11 mouse cellular contexts compared by ENCODE assay signal in genomic region chr6:142514912-142515311, GRCm38 (mm10). TPM values are rescaled to one million over a fixed set of nuclear protein-coding genes. Genes with fewer than 3 reads are reported as not detected.
A peak's percentile ranks its signal among the peaks of the same experiment; 100 is the strongest.
DNase-seq lines count a peak whose midpoint lies in the region; ATAC-seq and TF ChIP-seq lines count a peak whose summit lies in the region.
"Had no signal": no experiment of that assay in that cellular context is flagged by ENCODE, and none has a peak within 500 bp of the region (broad histone marks: within the 10 kb centered on the region; RNA-seq: fewer than 3 reads in every experiment).

No protein-coding gene starts in this region.

- no peak for ATAC-seq in forebrain, postnatal 0 days

- 3% methylated on average over 10 of the region's 10 CpGs for WGBS in forebrain, postnatal 0 days

- no peak overlapping the region for H3K9ac ChIP-seq in forebrain, postnatal 0 days
- H3K9ac ChIP-seq: stomach, embryonic 15.5 days had no signal

- H3K27me3 ChIP-seq in forebrain, postnatal 0 days (ENCODE audit: insufficient read depth, low read length), result 0 out of 2 replicates have a peak, but pooled peaks cover 5% of the 10 kb centered on the region
- H3K27me3 ChIP-seq: stomach, embryonic 15.5 days had no signal

- no peak overlapping the region for H3K4me3 ChIP-seq in forebrain, postnatal 0 days (ENCODE audit: low read depth, low read length)
- H3K4me3 ChIP-seq: stomach, embryonic 15.5 days had no signal

- intact Hi-C loops in gastrocnemius, postnatal 36 days (cut with DNase I), result loop anchor here (5.0 kb wide), 1 partner anchor 38 kb away; no protein-coding TSS in a partner anchor

- H3K27ac ChIP-seq in forebrain, postnatal 0 days (ENCODE audit: low read depth, low read length), result no peak overlapping the region
- H3K27ac ChIP-seq: stomach, embryonic 15.5 days had no signal

- H3K36me3 ChIP-seq in forebrain, postnatal 0 days (ENCODE audit: insufficient read depth), result no peaks in the 10 kb centered on the region
- H3K36me3 ChIP-seq: stomach, embryonic 15.5 days had no signal

- H3K9me3 ChIP-seq in forebrain, postnatal 0 days (ENCODE audit: low read length), result no peaks in the 10 kb centered on the region
- H3K9me3 ChIP-seq: stomach, embryonic 15.5 days had no signal

- TF ChIP-seq CTCF in forebrain, postnatal 0 days (IDR thresholded peaks at IDR 0.05; ENCODE audit: low read depth), result peak; percentile 55

- no peaks in the 10 kb centered on the region for H3K4me1 ChIP-seq in forebrain, postnatal 0 days (ENCODE audit: insufficient read depth)
- H3K4me1 ChIP-seq: stomach, embryonic 15.5 days had no signal

- DNase-seq in gastrocnemius, postnatal 10 days, result peak; percentile 50
- DNase-seq in gastrocnemius, postnatal 36 days, result no peak
- peak; percentile 84 for DNase-seq in testis, postnatal 10 days (ENCODE audit: low spot score)
- DNase-seq in testis, postnatal 14 days (ENCODE audit: low spot score), result no peak
- DNase-seq in forebrain, postnatal 0 days, result peak; percentile 49
- DNase-seq in left cerebral cortex, adult 9 months (ENCODE audit: low spot score in 2 of 2), result peak; percentile 38 to 75
- DNase-seq in right cerebral cortex, adult 2 months (ENCODE audit: low spot score in 2 of 2), result peak; percentile 74 to 82
- no peak for DNase-seq in heart, adult 8-10 months (ENCODE audit: low spot score)

- H3K4me2 ChIP-seq in forebrain, postnatal 0 days (ENCODE audit: low read depth), result no peak overlapping the region
- H3K4me2 ChIP-seq: stomach, embryonic 15.5 days had no signal

RNA-seq across cellular contexts. Expression of gene Ldhb, which starts 7.2 kb away (rescaled TPM):
- 10 to 100 TPM; 90.6 to 93.5 TPM for total RNA-seq in gastrocnemius, postnatal 10 days (2021)
- total RNA-seq in gastrocnemius, postnatal 36 days (2021), result 100 to 1,000 TPM; 236 to 395 TPM
- total RNA-seq in forebrain, postnatal 0 days (2014; rRNA removed), result 158 and 164 TPM in 2 replicates
- 426 and 454 TPM in 2 replicates for polyA plus RNA-seq in forebrain, postnatal 0 days (2015; fragmentation: Nextera tagmentation; extraction: Ambion mirVana)
- 1,000 to 10,000 TPM; 3,276 to 3,540 (median 3,455) TPM for total RNA-seq in heart, adult 8-10 months (2022)

RNA-seq across cellular contexts. Expression of gene Gys2, which starts 42.0 kb away (rescaled TPM):
- under 1 TPM in 1 of 2 experiments, not detected in 1; 0.16 TPM for total RNA-seq in gastrocnemius, postnatal 10 days (2021)
- total RNA-seq in gastrocnemius, postnatal 36 days (2021), result under 1 TPM in 1 of 2 experiments, not detected in 1; 0.76 TPM
- not detected in 2 replicates for total RNA-seq in forebrain, postnatal 0 days (2014; rRNA removed)
- 0.23 TPM in 1 of 2 replicates, not detected in the other for polyA plus RNA-seq in forebrain, postnatal 0 days (2015; fragmentation: Nextera tagmentation; extraction: Ambion mirVana)
- not detected for total RNA-seq in heart, adult 8-10 months (2022)
- total RNA-seq: ES-E14 had no signal
- polyA plus RNA-seq: lung, embryonic 16.5 days had no signal

RNA-seq across cellular contexts. Expression of gene Kcnj8, which starts 56.5 kb away (rescaled TPM):
- total RNA-seq in gastrocnemius, postnatal 10 days (2021), result 10 to 100 TPM; 20.3 to 20.8 TPM
- 10 to 100 TPM in 1 of 2 experiments, 1 to 10 TPM in 1; 6.4 to 10.8 TPM for total RNA-seq in gastrocnemius, postnatal 36 days (2021)
- 8.8 and 10.0 TPM in 2 replicates for total RNA-seq in forebrain, postnatal 0 days (2014; rRNA removed)
- 8.2 and 8.9 TPM in 2 replicates for polyA plus RNA-seq in forebrain, postnatal 0 days (2015; fragmentation: Nextera tagmentation; extraction: Ambion mirVana)
- 10 to 100 TPM; 16.2 to 25.0 (median 18.3) TPM for total RNA-seq in heart, adult 8-10 months (2022)

Comparison
In these comparisons a context has a peak if more than half of its experiments do, and no peak if none do; other contexts are left out.
1. DNase-seq: peak in gastrocnemius, postnatal 10 days (single experiment), testis, postnatal 10 days (single experiment), forebrain, postnatal 0 days (single experiment), left cerebral cortex, adult 9 months (2 of 2) and right cerebral cortex, adult 2 months (2 of 2); none in gastrocnemius, postnatal 36 days (0 of 2), testis, postnatal 14 days (single experiment) and heart, adult 8-10 months (single experiment).
2. RNA of gene Ldhb, which starts 7.2 kb away (total RNA-seq): 3,276 to 3,540 TPM in heart, adult 8-10 months; 236 to 395 TPM in gastrocnemius, postnatal 36 days, 158 to 164 TPM in forebrain, postnatal 0 days and 90.6 to 93.5 TPM in gastrocnemius, postnatal 10 days; every median in the first group is over 4 times any median in the second.